In the genomic region with DNA sequence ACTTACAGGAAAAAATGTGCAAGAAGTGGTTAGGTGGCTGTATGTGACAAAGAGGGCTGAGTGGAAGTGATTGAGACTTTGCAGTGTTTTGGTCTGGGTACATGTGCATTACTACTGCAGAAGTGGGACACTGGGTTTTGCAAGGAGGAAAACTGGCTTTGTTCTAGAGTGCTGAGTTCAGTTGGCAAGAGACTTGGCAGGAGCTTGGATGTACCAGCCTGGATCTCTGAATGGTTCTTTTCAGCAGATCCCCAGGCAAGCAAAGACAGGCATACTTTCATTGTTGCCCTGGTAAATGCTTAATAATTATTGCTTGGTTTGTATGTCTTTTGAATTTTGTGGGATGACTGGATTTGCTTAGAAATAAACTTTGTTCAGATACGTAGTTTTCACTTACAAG, we compare ENCODE assay signal across 7 mouse cellular contexts.
DNase-seq lines count a peak whose midpoint lies in the region; ATAC-seq and TF ChIP-seq lines count a peak whose summit lies in the region.

No protein-coding gene starts in this region.

- no peaks in the 10 kb centered on the region for H3K36me3 ChIP-seq in hindbrain, embryonic 15.5 days
- H3K36me3 ChIP-seq in hindbrain, embryonic 10.5 days: peaks cover 7% of the 10 kb centered on the region; the same call in 1 of the 2 replicates

- H3K4me1 ChIP-seq in hindbrain, embryonic 15.5 days (replicated peaks): peaks cover 20% of the 10 kb centered on the region
- 0 out of 2 replicates have a peak, but pooled peaks cover 2% of the 10 kb centered on the region for H3K4me1 ChIP-seq in hindbrain, embryonic 10.5 days (replicated peaks)
- peaks cover 17% of the 10 kb centered on the region for H3K4me1 ChIP-seq in embryonic fibroblast, embryonic 13.5 days (ENCODE audit: control insufficient read depth, insufficient read depth, low read length)

- H3K9ac ChIP-seq in hindbrain, embryonic 15.5 days: no peak overlapping the region

- H3K9me3 ChIP-seq in hindbrain, embryonic 15.5 days: no peaks in the 10 kb centered on the region
- peaks cover 11% of the 10 kb centered on the region; the same call in 1 of the 2 replicates for H3K9me3 ChIP-seq in hindbrain, embryonic 10.5 days

- H3K4me3 ChIP-seq in hindbrain, embryonic 15.5 days: no peak overlapping the region
- H3K4me3 ChIP-seq in hindbrain, embryonic 10.5 days: no peak overlapping the region
- no peak overlapping the region for H3K4me3 ChIP-seq in embryonic fibroblast, embryonic 13.5 days (ENCODE audit: insufficient read depth, low read length)

- ATAC-seq in hindbrain, embryonic 15.5 days (ENCODE audit: low FRiP score, low read depth): peak; percentile 62; the same call in 1 of the 2 replicates

- no peak for TF ChIP-seq POLR2A in embryonic fibroblast, embryonic 13.5 days (IDR thresholded peaks at IDR 0.05; ENCODE audit: low read depth, low read length)

- peak overlapping the region; percentile 60 for H3K27ac ChIP-seq in hindbrain, embryonic 15.5 days (replicated peaks)
- H3K27ac ChIP-seq in hindbrain, embryonic 10.5 days: no peak overlapping the region
- H3K27ac ChIP-seq in embryonic fibroblast, embryonic 13.5 days (ENCODE audit: insufficient read depth, low read length): peak overlapping the region; percentile 85

- WGBS in hindbrain, embryonic 15.5 days: 62% methylated on average over 1 of the region's 1 CpGs
- WGBS in hindbrain, embryonic 10.5 days: 98% methylated on average over 1 of the region's 1 CpGs

- DNase-seq in hindbrain, embryonic 10.5 days (ENCODE audit: low spot score): no peak
- DNase-seq in right cerebral cortex, postnatal 10 days (ENCODE audit: low spot score in 2 of 2): peak; percentile 57 to 76
- DNase-seq in right cerebral cortex, postnatal 14 days: no peak
- DNase-seq in ovary, adult 18-20 months (ENCODE audit: low spot score): no peak
- no peak for DNase-seq in ovary, postnatal 14 days (ENCODE audit: low spot score)

- H3K4me2 ChIP-seq in hindbrain, embryonic 15.5 days: no peak overlapping the region

- TF ChIP-seq CTCF in embryonic fibroblast, embryonic 13.5 days (IDR thresholded peaks at IDR 0.05; ENCODE audit: borderline replicate concordance, insufficient read depth, low read length): no peak

- H3K27me3 ChIP-seq in hindbrain, embryonic 15.5 days: no peaks in the 10 kb centered on the region
- H3K27me3 ChIP-seq in hindbrain, embryonic 10.5 days (ENCODE audit: insufficient read depth, poor library complexity, severe bottlenecking): no peaks in the 10 kb centered on the region

Comparison
In these comparisons a context has a peak if more than half of its experiments do, and no peak if none do; other contexts are left out.
1. DNase-seq: peak in right cerebral cortex, postnatal 10 days (2 of 2); none in hindbrain, embryonic 10.5 days (single experiment), right cerebral cortex, postnatal 14 days (single experiment), ovary, adult 18-20 months (single experiment) and ovary, postnatal 14 days (single experiment).